Mouse (Mus musculus): ENCODE measurements around the gene Adora3.

The Adora3 gene

DNA sequence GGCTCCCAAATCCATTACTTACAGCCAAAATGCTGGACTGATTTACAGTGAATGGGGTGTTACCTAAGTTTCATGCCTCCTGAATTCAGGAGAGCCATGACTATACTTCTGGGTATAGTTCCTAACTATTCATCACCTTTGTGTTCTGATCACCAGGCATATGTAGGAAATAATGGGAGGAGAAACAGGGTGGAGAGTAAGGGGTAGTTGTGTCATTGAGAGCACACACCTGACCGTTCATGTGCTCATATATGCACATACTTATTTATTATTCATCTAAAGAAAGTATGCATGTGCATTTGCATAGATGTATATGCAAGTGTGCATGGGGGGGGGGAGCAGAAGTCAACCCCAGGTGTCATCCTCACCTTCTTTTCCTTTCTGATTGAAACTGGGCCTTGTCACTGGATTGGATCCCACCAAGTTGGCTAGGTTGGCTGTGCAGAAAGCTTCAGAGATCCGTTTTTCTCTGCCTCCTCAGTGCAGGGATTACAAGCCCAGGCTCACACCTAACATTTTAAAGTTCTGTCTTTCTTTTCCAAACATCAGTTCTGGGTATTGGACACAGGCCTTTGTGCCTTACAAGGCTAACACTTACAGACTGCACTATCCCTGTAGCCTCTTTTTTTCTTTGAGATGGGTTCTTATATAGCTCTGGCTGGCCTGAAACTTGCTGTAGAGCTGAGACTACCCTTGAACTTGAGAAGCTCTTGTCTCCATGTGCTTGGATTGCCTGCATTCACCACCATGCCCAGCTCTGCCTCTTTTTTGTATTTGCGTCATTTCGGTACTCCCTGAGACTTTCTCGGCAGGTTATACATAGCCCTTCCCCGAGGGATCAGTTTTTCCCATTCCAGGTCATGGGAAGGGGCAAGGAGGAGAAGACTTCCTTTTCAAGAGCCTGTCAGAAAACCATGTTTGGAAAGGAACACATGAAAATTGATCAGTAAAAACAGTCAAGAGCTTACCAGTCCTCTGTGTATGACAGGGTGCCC, 3.1 kb downstream of the Adora3 start:
- no peak for DNase-seq (ENCODE audit: extremely low spot score, low spot score)

DNA sequence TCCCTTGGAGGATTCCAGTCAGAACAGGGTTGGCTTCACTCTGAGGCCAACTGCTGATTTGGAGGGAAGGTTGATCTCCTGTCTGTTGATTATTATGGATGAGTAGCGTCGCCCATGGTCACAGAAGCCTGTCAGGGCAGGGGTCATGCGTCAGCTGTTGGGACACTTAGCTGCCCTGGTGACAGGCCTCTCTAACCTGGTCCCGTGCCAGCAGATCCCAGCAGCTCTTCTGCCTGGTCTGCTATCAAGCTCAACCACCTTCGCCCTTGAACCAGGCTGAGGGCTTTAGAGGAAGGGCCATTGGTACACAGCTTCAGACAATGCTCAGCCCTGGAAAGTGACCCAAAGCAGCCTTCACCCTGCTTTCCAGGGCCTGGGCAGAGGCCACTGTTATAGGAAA, 5.4 kb downstream of the Adora3 start:
- DNase-seq (ENCODE audit: extremely low spot score, low spot score), result no peak

- no peak for DNase-seq (ENCODE audit: extremely low spot score, low spot score)
Observed at GRCm38 (mm10) chr3:105877252-105877803, 6.7 kb downstream of the Adora3 start.

DNA sequence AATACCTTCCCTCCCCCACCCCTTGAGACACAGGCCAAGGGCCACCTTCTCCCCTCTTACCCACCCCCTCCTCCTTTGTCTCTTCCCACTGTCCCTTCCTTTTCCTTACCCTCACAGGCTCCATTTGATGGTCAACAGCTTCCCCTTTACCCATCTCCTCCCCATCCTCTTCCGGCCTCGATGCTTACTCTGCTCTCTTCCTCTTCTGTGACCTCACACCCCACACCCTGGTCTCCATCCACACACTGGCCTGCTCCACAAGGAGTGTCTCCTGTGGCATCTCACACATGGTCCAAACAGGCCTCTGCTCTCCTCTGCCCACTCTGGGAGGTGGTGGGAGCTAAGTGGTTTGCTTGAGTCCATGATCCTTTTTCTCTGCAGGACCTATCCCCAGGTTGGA, 7.3 kb downstream of the Adora3 start:
- DNase-seq (ENCODE audit: extremely low spot score, low spot score), result no peak

DNA sequence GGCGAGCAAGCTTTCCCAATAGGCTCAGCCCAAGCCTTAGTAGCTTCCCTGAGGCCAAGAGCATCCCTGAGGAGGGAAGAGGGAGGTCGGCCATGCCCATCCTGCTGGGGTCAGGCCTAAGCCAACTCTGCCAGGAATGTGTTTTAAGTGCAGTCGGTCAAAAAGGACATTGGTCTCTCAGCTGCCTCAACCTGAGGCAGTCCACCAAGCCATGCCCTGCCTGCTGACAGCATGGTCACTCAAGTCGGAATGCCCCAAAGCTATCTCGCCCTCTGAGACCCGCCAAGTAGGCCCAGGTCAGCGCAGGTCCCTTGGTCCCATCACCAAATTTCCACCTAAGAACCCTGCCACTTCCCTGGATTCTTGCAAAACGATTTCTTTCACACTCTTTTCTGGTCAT, 8.1 kb downstream of the Adora3 start:
- no peak for DNase-seq (ENCODE audit: extremely low spot score, low spot score)

DNA sequence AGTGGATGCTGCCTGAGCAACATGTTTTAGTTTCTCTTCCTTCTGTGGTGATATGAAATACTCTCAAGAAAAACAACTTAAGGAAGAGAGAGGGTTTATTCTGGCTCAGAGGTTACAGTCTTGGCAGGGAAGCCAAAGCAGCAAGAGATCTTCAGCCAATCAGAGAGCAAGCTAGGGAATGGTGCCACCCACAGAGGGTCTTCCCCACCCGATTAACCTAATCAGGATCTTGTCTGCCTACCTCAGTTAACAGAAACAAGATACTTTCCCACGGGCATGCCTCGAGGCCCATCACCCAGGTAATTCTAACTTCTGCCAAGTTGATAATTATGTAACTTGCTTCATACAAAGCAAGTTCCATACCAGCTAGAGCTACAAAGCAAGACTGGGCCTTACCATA, 9.8 kb downstream of the Adora3 start:
- no peak for DNase-seq (ENCODE audit: extremely low spot score, low spot score)

DNA sequence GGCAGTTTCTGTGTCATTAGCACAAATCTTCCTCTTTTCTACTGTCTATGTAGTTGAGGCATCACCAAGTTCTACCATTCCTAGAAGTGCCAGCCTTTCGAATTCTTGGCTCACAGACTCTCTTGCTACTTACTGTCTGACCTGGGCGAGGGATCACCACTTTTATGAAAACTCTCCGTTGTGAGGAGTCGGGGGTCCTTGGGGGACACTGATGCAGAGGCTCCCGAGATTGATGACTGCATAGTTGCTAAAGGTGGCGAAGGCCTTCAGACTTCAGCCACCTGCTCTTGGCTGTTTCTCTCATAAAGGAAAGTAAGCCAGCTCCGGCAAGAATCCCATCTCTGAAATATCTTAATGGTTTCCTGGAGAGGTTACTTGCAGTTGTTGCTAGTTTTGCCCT, 11.4 kb downstream of the Adora3 start:
- DNase-seq (ENCODE audit: extremely low spot score, low spot score), result no peak

GRCm38 (mm10) chr3:105883111-105883510, 12.5 kb downstream of the Adora3 start:
- DNase-seq (ENCODE audit: extremely low spot score, low spot score), result no peak

DNA sequence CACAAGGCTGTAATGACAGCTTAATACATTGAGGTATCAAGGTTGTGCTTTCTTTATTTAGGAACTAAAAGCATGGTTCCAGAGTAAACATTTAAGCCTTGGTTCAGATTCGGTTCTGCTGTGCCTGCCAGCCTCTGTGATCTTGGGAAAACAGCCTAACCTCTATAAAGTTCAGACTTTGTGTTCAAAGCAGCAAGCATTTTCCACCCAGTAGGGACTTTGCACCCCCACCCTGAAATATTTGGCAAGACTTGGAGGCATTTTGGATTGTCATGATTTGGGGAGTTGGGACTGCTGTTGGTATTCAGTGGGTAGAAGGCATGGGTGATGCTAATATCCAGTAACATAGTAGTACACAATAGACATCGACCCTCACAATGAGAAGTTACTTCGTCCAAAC, 18.3 kb downstream of the Adora3 start:
- no peak for DNase-seq (ENCODE audit: extremely low spot score, low spot score)

GRCm38 (mm10) chr3:105890220-105890619, 19.6 kb downstream of the Adora3 start:
- no peak for DNase-seq (ENCODE audit: extremely low spot score, low spot score)

GRCm38 (mm10) chr3:105891141-105891540, 20.5 kb downstream of the Adora3 start:
- no peak for DNase-seq (ENCODE audit: extremely low spot score, low spot score)

DNA sequence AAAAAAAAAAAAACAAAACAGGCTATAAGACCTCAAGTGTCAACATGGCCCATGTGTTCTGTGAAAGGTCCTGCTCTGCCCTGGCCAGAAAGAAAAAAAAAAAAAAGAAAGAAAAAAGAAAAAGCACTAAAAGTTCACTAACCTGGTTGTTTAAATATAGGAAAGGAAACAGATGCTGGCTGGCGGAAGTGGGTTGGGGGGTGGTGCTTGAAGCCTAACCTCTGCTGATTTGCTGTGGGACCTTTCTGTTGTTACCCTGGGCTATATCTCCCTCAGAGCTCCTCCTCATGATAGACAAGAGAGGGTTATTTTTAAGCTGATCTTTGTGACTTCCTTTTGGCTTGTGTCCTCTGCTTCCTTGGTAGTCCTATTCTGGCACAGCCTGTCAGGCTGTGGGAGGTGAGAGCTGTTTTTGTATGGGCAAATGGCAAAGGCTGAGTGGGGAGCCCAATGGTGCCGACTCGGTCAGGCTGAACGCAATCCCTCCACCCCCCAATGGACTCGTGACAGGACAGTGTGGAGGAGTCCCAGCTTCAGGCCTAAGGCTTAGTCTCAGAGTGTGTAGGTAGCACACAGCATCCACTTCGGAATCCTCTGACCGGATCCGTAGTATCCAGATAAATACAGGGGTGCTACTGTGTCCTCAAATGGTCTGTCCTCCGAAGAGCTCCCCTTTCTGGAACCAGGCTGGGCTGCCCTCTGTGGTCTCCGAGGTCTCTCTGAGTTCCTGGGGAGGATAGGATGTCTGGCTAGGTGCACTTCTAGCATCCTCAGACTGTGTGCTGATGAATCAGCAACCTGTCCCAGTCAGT, 21.3 kb downstream of the Adora3 start:
- DNase-seq (ENCODE audit: extremely low spot score, low spot score), result no peak

DNA sequence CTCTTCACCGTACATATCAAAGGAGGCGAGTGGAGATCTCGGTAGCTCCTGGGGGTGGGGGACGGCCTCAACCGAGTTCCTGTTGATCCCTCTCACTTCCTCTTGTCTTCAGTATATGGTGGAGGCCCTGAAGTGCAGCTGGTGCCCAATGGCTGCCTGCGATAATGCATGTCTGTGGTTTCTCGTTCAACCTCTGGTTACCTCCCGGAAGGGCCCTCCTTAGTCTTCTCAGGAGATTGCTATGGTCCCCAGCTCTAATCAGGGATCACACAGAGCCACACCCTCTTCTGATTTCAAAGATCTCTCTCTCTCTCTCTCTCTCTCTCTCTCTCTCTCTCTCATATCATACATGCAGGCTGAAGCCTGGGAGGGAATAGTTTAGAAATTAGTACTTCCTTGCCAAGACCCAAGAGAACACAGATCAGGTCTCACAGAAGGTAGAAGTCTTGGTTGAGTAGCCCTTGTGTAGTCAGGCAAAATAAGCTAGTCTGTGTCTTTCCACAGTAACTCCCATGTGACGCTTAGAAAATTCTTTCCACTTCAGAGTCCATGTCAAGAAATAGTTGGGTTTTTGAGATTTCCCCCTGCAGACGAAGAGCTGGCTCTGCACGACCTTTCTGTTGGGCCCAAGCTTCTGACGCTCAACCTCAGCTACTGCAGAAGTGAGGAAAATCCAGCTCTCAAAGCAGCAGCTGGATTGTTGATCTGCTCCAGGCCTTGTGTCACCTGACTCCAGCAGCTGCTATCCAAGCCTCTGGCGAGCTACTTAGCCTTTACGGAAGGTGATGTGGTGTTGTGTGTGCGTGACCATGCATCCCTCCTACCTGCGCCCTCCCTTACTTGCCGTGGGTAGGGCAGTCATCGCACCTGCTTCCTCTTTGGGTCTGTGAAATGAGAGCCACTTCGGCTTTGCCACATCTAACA, 22.2 kb downstream of the Adora3 start:
- DNase-seq (ENCODE audit: extremely low spot score, low spot score), result no peak

DNA sequence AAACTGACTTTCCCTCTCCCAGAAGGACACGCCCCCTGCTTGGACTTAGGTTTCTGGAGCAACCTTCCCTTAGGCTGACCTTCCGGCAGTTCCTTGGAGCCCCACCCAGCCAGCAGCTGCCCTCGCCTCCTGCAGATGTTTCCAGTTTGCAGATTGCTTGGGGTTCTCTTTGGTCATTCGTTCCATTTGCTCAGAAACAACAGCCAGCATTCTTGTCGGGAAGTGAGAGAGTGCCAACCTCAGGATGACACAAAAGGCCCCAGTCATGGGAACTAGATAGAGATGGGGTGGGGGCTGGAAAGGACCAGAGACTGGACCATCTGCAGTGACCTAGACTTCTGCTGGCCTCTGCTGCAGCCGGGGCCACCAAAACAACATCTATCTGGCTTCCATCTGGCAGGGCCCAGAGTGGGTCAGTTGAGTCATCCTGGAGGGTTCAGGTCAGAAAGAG, 23.3 kb downstream of the Adora3 start:
- no peak for DNase-seq (ENCODE audit: extremely low spot score, low spot score)

- no peak for DNase-seq (ENCODE audit: extremely low spot score, low spot score)
Observed at GRCm38 (mm10) chr3:105894601-105895592, 24.2 kb downstream of the Adora3 start.

- DNase-seq (ENCODE audit: extremely low spot score, low spot score), result no peak
Observed at GRCm38 (mm10) chr3:105896811-105897210, 26.2 kb downstream of the Adora3 start.

- DNase-seq (ENCODE audit: extremely low spot score, low spot score), result no peak
Observed at GRCm38 (mm10) chr3:105898325-105898724, 27.7 kb downstream of the Adora3 start.

- DNase-seq (ENCODE audit: extremely low spot score, low spot score), result no peak
Observed at GRCm38 (mm10) chr3:105898861-105899260, 28.2 kb downstream of the Adora3 start.

DNA sequence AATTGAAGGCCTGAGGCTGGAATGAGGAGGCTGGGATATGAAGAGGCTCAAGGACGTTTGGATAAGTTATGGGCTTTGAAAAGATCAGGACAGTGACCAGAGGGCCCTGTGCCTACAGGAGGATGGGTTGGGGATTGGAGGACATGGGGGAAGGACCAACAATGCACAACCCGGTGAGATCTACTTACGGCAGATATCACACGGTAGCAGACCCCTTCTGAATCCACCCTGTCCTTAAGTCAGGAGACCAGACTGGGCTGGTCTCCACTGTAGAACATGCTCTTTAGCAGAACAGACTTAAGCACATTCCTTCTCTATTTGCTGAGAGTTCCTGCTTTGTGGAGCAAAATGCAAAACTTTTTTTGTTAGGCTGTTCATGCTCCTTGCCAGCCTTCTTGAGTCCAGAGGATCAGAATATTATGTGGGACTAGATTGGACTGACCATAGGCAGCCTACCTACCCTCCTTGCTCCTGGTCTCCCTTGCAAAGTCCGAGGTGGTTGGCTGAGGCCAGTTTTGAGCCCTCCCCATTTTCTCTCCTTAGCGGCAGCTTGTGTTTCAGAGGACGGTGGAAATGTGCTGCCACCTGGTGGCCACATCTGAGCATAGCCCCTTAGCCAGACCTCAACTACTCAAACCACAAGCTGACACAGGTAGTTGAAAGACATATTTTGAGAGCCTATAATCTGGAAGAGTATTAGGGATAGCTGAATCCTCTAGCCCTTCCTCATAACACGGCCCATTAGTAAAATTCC, 28.9 kb downstream of the Adora3 start:
- DNase-seq (ENCODE audit: extremely low spot score, low spot score), result peak; percentile 86
